Mouse (Mus musculus): ENCODE measurements around the gene Zfp46. TPM values are rescaled to one million over a fixed set of nuclear protein-coding genes. Genes with fewer than 3 reads are reported as not detected.
A peak's percentile ranks its signal among the peaks of the same experiment; 100 is the strongest.

The Zfp46 gene
- polyA plus RNA-seq, 1 experiment from 2014 or later: 50.1 TPM

DNA sequence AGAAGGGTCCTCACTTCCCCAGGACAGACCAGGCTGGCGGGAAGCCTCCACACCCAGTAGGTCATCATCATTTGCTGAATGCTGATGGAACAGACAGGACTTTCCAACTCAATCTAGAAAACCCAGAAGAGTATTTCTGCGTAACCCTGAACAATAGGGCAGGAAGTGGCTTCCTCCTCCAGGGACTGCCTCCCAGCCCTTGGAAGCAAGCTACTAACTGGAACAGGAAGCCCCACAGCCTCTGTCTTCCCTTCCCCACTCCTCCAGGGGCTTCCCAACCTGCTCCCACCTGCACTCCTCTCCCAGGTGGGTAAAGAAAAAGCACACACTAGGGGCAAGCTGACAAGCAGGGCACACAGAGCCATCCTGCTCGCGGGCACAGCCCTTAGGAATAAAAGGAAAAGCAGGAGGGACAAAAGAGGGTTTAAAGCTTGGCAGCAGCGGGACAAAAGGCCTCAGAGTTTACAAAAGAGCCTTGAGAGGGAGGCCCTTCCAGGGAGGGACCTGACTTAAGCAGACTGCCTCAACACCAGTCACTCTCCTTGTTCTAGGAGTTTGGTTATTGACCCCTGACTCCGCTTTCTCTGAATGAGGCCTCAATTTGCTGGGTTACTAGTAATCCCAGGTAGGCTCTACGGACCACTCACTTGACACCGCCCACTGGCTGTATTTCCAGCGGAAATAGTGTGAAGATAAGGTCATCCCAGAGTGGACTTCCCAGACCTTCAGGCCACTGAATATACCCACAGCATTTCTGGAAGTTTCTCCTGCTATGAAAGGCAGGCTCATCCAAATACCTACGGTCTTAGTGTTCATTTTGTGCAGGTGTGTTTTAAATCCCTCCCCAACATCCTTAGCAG is 1.6 kb upstream of the Zfp46 start:
- peak overlapping the region; percentile 42 for H3K9ac ChIP-seq (replicated peaks; ENCODE audit: low read depth, low read length)
- H3K9me3 ChIP-seq (ENCODE audit: control insufficient read depth, low read length): no peaks in the 10 kb centered on the region
- H3K4me1 ChIP-seq (replicated peaks; ENCODE audit: control insufficient read depth, insufficient read depth, low read length): peaks cover 38% of the 10 kb centered on the region
- no peak for ATAC-seq
- H3K4me2 ChIP-seq (ENCODE audit: low read length): no peak overlapping the region
- 10% methylated on average over 10 of the region's 10 CpGs for WGBS
- peaks cover 1% of the 10 kb centered on the region for H3K36me3 ChIP-seq (ENCODE audit: control insufficient read depth, insufficient read depth)
- peak overlapping the region; percentile 98 for H3K27ac ChIP-seq (ENCODE audit: low read length)
- no peak overlapping the region for H3K4me3 ChIP-seq (replicated peaks; ENCODE audit: low read length)
- no peaks in the 10 kb centered on the region for H3K27me3 ChIP-seq (replicated peaks; ENCODE audit: control insufficient read depth, insufficient read depth, low read length)

DNA sequence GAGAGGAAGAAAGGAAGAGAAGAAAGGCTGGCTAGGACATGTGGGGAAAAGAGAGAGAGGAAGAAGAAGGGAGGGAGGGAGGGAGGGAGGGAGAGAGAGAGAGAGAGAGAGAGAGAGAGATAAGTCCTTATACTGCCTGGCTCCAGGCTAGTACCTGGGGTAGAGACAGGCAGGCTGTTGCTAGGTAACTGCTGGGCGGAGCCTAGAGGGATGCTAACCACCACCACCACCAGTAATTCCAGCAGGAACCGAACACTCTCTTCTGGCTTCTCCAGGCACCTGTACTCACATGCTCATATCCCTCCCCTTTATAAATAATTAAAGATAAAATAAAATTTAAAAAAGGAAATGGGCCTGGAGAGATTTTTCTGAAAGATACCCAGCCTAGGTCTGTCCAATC is 700 bp upstream of the Zfp46 start:
- Histone ChIP-seq H3K4me1 (replicated peaks; ENCODE audit: control insufficient read depth, insufficient read depth, low read length) (peaks cover 38% of the 10 kb centered on the region), H3K4me2 (ENCODE audit: low read length) (peak overlapping the region; percentile 59), H3K36me3 (ENCODE audit: control insufficient read depth, insufficient read depth) (peaks cover 9% of the 10 kb centered on the region), H3K9me3 (ENCODE audit: control insufficient read depth, low read length) (no peaks in the 10 kb centered on the region), H3K4me3 (replicated peaks; ENCODE audit: low read length) (no peak overlapping the region; the same call in 1 of the 2 replicates), H3K9ac (replicated peaks; ENCODE audit: low read depth, low read length) (no peak overlapping the region), H3K27me3 (replicated peaks; ENCODE audit: control insufficient read depth, insufficient read depth, low read length) (no peaks in the 10 kb centered on the region; the same call in 1 of the 2 replicates), H3K27ac (ENCODE audit: low read length) (peak overlapping the region; percentile 98)
- 6% methylated on average over 2 of the region's 2 CpGs for WGBS
- ATAC-seq: peak; percentile 31; the same call in 1 of the 2 replicates

- 7% methylated on average over 6 of the region's 6 CpGs for WGBS
- Histone ChIP-seq H3K27me3 (replicated peaks; ENCODE audit: control insufficient read depth, insufficient read depth, low read length) (no peaks in the 10 kb centered on the region; the same call in 1 of the 2 replicates), H3K9me3 (ENCODE audit: control insufficient read depth, low read length) (no peaks in the 10 kb centered on the region), H3K36me3 (ENCODE audit: control insufficient read depth, insufficient read depth) (peaks cover 10% of the 10 kb centered on the region), H3K27ac (ENCODE audit: low read length) (peak overlapping the region; percentile 98), H3K4me2 (ENCODE audit: low read length) (peak overlapping the region; percentile 59), H3K9ac (replicated peaks; ENCODE audit: low read depth, low read length) (peak overlapping the region; percentile 66), H3K4me1 (replicated peaks; ENCODE audit: control insufficient read depth, insufficient read depth, low read length) (peaks cover 39% of the 10 kb centered on the region), H3K4me3 (replicated peaks; ENCODE audit: low read length) (peak overlapping the region; percentile 66)
- ATAC-seq: no peak; the same call in 1 of the 2 replicates
Observed at GRCm38 (mm10) chr4:136284891-136285290, 408 bp downstream of the Zfp46 start.

DNA sequence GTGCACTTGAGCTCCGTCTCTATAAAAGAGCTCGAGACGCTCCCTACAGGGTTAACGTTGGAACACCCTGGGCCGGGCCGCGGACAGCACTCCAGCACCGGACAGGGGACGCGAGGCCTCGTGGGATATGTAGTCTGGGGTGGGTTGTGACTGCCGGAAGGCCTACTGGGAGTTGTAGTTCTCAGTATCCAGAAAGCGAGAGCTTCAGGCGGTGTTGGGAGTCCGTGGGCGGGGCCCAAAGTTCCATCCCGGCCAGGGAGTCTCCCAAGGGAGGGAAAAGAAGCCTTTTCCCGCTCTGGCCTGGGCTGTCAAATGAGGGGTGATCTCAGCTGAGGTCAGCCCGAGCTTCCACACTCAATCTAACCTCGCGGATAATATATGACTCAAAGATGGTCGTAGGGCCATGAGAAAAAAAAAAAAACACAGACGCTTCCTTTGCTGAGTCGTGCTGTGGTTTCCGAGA is 896 bp downstream of the Zfp46 start:
- Histone ChIP-seq H3K27ac (ENCODE audit: low read length) (peak overlapping the region; percentile 98), H3K4me3 (replicated peaks; ENCODE audit: low read length) (peak overlapping the region; percentile 66), H3K27me3 (replicated peaks; ENCODE audit: control insufficient read depth, insufficient read depth, low read length) (no peaks in the 10 kb centered on the region; the same call in 1 of the 2 replicates), H3K9ac (replicated peaks; ENCODE audit: low read depth, low read length) (peak overlapping the region; percentile 66), H3K4me2 (ENCODE audit: low read length) (peak overlapping the region; percentile 59), H3K36me3 (ENCODE audit: control insufficient read depth, insufficient read depth) (peaks cover 10% of the 10 kb centered on the region), H3K4me1 (replicated peaks; ENCODE audit: control insufficient read depth, insufficient read depth, low read length) (peaks cover 44% of the 10 kb centered on the region), H3K9me3 (ENCODE audit: control insufficient read depth, low read length) (no peaks in the 10 kb centered on the region)
- WGBS: 1% methylated on average over 25 of the region's 25 CpGs
- peak; percentile 96 for ATAC-seq

GRCm38 (mm10) chr4:136285811-136286371 is 1.4 kb downstream of the Zfp46 start:
- whole genome bisulfite sequencing: under 1% methylated on average over 29 of the region's 29 CpGs
- Histone ChIP-seq H3K4me1 (replicated peaks; ENCODE audit: control insufficient read depth, insufficient read depth, low read length) (peaks cover 49% of the 10 kb centered on the region), H3K9me3 (ENCODE audit: control insufficient read depth, low read length) (no peaks in the 10 kb centered on the region), H3K9ac (replicated peaks; ENCODE audit: low read depth, low read length) (peak overlapping the region; percentile 70), H3K27ac (ENCODE audit: low read length) (peak overlapping the region; percentile 98), H3K4me2 (ENCODE audit: low read length) (peak overlapping the region; percentile 72), H3K27me3 (replicated peaks; ENCODE audit: control insufficient read depth, insufficient read depth, low read length) (no peaks in the 10 kb centered on the region; the same call in 1 of the 2 replicates), H3K36me3 (ENCODE audit: control insufficient read depth, insufficient read depth) (peaks cover 13% of the 10 kb centered on the region), H3K4me3 (replicated peaks; ENCODE audit: low read length) (peak overlapping the region; percentile 66)
- ATAC-seq: peak; percentile 87

DNA sequence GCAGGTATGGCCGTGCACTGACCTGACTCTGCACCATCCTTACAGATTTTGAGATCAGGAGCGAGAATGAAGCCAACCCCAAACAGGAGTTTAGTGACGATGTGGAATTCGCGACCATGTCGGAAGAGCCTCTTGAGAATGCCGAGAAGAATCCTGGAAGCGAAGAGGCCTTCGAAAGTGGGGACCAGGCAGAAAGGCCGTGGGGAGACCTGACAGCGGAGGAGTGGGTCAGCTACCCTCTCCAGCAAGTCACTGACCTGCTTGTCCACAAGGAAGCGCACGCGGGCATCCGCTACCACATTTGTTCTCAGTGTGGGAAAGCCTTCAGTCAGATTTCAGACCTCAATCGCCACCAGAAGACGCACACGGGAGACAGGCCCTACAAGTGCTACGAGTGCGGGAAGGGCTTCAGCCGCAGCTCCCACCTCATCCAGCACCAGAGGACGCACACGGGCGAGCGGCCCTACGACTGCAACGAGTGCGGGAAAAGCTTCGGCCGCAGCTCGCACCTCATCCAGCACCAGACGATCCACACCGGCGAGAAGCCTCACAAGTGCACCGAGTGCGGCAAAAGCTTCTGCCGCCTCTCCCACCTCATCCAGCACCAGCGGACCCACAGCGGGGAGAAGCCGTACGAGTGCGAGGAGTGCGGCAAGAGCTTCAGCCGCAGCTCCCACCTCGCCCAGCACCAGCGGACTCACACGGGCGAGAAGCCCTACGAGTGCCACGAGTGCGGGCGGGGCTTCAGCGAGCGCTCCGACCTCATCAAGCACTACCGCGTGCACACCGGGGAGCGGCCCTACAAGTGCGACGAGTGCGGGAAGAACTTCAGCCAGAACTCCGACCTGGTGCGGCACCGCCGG is 5.7 kb downstream of the Zfp46 start:
- Histone ChIP-seq H3K4me2 (ENCODE audit: low read length) (no peak overlapping the region; the same call in 1 of the 2 replicates), H3K27ac (ENCODE audit: low read length) (no peak overlapping the region), H3K4me3 (replicated peaks; ENCODE audit: low read length) (no peak overlapping the region), H3K27me3 (replicated peaks; ENCODE audit: control insufficient read depth, insufficient read depth, low read length) (no peaks in the 10 kb centered on the region; the same call in 1 of the 2 replicates), H3K9me3 (ENCODE audit: control insufficient read depth, low read length) (no peaks in the 10 kb centered on the region), H3K36me3 (ENCODE audit: control insufficient read depth, insufficient read depth) (peaks cover 26% of the 10 kb centered on the region), H3K4me1 (replicated peaks; ENCODE audit: control insufficient read depth, insufficient read depth, low read length) (peaks cover 27% of the 10 kb centered on the region), H3K9ac (replicated peaks; ENCODE audit: low read depth, low read length) (no peak overlapping the region)
- 37% methylated on average over 66 of the region's 66 CpGs for WGBS
- no peak for ATAC-seq

GRCm38 (mm10) chr4:136290781-136291595 is 6.5 kb downstream of the Zfp46 start:
- Histone ChIP-seq H3K9me3 (ENCODE audit: control insufficient read depth, low read length) (no peaks in the 10 kb centered on the region), H3K4me2 (ENCODE audit: low read length) (peak overlapping the region; percentile 3; the same call in 1 of the 2 replicates), H3K9ac (replicated peaks; ENCODE audit: low read depth, low read length) (no peak overlapping the region), H3K4me3 (replicated peaks; ENCODE audit: low read length) (no peak overlapping the region), H3K27ac (ENCODE audit: low read length) (no peak overlapping the region), H3K4me1 (replicated peaks; ENCODE audit: control insufficient read depth, insufficient read depth, low read length) (peaks cover 27% of the 10 kb centered on the region), H3K27me3 (replicated peaks; ENCODE audit: control insufficient read depth, insufficient read depth, low read length) (no peaks in the 10 kb centered on the region; the same call in 1 of the 2 replicates), H3K36me3 (ENCODE audit: control insufficient read depth, insufficient read depth) (peaks cover 26% of the 10 kb centered on the region)
- WGBS: 33% methylated on average over 39 of the region's 39 CpGs
- ATAC-seq: no peak

- peaks cover 24% of the 10 kb centered on the region for H3K4me1 ChIP-seq (replicated peaks; ENCODE audit: control insufficient read depth, insufficient read depth, low read length)
- no peak overlapping the region for H3K4me2 ChIP-seq (ENCODE audit: low read length)
- H3K9ac ChIP-seq (replicated peaks; ENCODE audit: low read depth, low read length): no peak overlapping the region
Observed at GRCm38 (mm10) chr4:136291692-136292091, 7.2 kb downstream of the Zfp46 start.

More at GRCm38 (mm10) chr4:136291692-136292091, 7.2 kb downstream of the Zfp46 start:
- H3K36me3 ChIP-seq (ENCODE audit: control insufficient read depth, insufficient read depth): peaks cover 26% of the 10 kb centered on the region
- no peaks in the 10 kb centered on the region for H3K9me3 ChIP-seq (ENCODE audit: control insufficient read depth, low read length)
- H3K4me3 ChIP-seq (replicated peaks; ENCODE audit: low read length): no peak overlapping the region
- no peak for ATAC-seq
- no peak overlapping the region for H3K27ac ChIP-seq (ENCODE audit: low read length)
- WGBS: 90% methylated on average over 6 of the region's 6 CpGs
- H3K27me3 ChIP-seq (replicated peaks; ENCODE audit: control insufficient read depth, insufficient read depth, low read length): no peaks in the 10 kb centered on the region; the same call in 1 of the 2 replicates

All from forebrain, embryonic 16.5 days (tissue).